Mouse (Mus musculus) neutrophil, adult 83 days (primary cell): ENCODE data around the gene Cdk9. TPM values are rescaled to one million over a fixed set of nuclear protein-coding genes. Genes with fewer than 3 reads are reported as not detected.

Experiments
- total RNA-seq, 2 experiments: library from RNA; stranded (reverse); gene quantifications; one replicate each; pipeline ENCODE4 v1.2.4; 2023

Gene Cdk9
- total RNA-seq: 100 to 1,000 TPM; 122 to 147 TPM

GRCm38 (mm10) chr2:32712934-32713817, at the start of gene Cdk9:
Gene Cdk9, minus strand, starts transcription at chr2:32713076.

DNA sequence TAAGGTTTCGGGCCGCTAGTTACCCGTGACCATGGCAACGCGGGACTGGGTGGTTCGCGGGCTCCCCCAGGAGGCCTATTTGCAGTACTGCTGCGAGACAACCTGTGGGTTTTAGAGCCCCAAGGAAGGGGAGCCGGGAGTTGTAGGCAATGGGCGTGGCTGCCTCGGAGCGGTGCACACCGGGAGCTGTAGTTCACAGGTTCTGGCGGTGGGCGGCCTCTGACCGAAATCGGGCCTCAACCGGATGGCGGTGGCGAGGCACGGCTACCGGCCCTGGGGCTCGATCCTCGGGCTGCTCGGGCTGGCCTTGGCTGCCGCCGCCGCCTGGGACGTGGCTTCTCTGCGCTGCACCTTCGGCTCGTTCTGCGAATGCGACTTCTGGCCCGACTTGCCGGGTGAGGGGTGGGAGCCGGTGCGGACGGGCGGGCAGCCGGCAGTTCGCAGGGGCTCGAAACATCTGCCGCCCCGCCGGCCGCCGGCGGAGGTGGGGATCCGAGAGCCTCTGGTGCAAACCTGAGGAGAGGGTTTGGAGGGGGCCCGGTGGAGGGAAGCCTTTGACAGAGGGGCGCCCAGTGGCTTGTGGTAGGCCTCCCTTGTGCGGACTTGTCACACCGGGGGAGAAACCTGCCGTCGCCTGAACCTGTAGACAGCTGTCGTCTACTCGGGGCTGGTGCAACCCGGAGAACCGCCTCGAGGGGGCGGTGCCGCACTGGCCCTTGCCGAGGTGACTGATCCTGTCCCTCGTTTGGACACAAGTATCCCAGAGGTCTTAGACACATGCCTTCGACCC, 44.4 kb upstream of the Cdk9 start, which contains the start of gene Tor2a:
Tor2a (plus strand) TSS at position 179 of the 790 bp plus-strand sequence.

GRCm38 (mm10) chr2:32740916-32741272, 28.0 kb upstream of the Cdk9 start, which contains the start of gene 6330409D20Rik:
Gene 6330409D20Rik, minus strand, starts transcription at chr2:32741016.

DNA sequence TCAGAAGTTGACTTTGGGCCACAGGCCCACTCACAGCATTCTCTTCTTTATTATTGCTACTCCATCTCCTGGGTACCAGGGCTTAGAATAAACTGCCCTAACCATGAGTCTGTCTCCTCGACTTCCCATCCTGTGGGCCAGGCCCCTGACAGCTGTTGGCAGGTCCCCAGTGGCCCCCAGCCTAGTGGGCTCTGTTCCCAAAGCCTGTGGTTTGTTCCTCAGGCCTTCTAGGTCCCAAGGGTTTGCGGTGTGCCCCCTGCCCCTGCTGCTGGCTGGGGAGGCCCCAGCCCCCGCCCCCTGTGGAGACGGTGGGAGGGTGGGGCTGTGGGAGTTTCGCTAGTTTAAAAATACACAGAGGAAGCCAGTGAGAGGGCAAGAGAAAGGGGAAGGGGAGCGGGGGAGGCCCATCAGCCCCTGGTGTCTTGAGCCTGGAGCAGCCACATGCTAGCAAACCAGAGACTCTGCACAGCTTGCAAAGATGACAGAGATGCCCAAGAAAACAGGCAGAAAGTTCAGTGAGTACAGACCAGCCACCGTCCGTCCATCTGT, 7.9 kb upstream of the Cdk9 start, which contains the start of gene Sh2d3c:
Sh2d3c (plus strand) TSS at position 375 of the 549 bp plus-strand sequence.

DNA sequence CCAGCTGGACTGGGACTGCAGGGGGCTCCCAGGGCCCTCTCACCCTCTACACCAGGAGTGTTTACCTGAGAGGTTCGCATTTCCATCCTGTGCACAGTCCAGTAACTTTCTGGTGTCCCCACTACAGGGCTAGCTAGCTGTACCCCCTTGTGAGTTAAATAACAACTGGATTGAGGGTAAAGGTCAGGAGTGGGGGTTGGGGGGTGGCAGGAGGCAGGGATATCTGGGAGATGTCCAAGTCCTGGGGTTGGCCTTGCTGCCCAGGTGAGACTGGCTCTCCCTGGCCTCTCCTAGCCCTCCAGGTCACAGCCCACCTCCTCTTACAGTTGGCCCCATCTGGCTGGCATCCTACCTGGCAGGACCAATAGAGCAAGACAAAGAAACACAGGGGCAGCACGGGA, 8.9 kb downstream of the Cdk9 start, which contains the start of gene Fpgs:
Fpgs (minus strand) TSS at position 125 of the 401 bp plus-strand sequence.

Other genes with a start within 250 kb of the Cdk9 start
- 10 to 100 TPM; 13.9 to 14.1 TPM for gene Fam102a, start 177.7 kb downstream of the Cdk9 start, total RNA-seq
- gene Dpm2, start 142.2 kb downstream of the Cdk9 start, total RNA-seq: 10 to 100 TPM; 49.9 to 51.1 TPM
- gene Pip5kl1, start 138.3 kb downstream of the Cdk9 start, total RNA-seq: under 1 TPM; 0.77 to 0.96 TPM
- not detected for gene 9430097D07Rik, start 137.4 kb downstream of the Cdk9 start, total RNA-seq
- gene St6galnac4, start 126.0 kb downstream of the Cdk9 start, total RNA-seq: 10 to 100 TPM; 13.1 to 14.0 TPM
- 10 to 100 TPM; 14.3 to 19.2 TPM for gene St6galnac6, start 113.4 kb downstream of the Cdk9 start, total RNA-seq
- under 1 TPM; 0.59 to 0.71 TPM for gene Ak1, start 91.3 kb downstream of the Cdk9 start, total RNA-seq
- gene Eng, start 66.5 kb downstream of the Cdk9 start, total RNA-seq: 10 to 100 TPM; 11.2 to 14.1 TPM
- gene Fpgs, start 8.9 kb downstream of the Cdk9 start, total RNA-seq: 10 to 100 TPM in 1 of 2 experiments, 1 to 10 TPM in 1; 8.6 to 14.7 TPM
- 100 to 1,000 TPM; 210 to 224 TPM for gene Sh2d3c, start 8.0 kb upstream of the Cdk9 start, total RNA-seq
- not detected for gene 6330409D20Rik, start 27.9 kb upstream of the Cdk9 start, total RNA-seq
- 10 to 100 TPM; 17.1 to 21.4 TPM for gene Tor2a, start 44.2 kb upstream of the Cdk9 start, total RNA-seq
- not detected for gene Ttc16, start 62.6 kb upstream of the Cdk9 start, total RNA-seq
- 1 to 10 TPM; 1.7 TPM for gene Ptrh1, start 62.7 kb upstream of the Cdk9 start, total RNA-seq
- not detected for gene Cfap157, start 71.4 kb upstream of the Cdk9 start, total RNA-seq
- gene Stxbp1, start 134.2 kb upstream of the Cdk9 start, total RNA-seq: 1 to 10 TPM in 1 of 2 experiments, under 1 TPM in 1; 0.86 to 1.3 TPM
- gene Fam129b, start 163.0 kb upstream of the Cdk9 start, total RNA-seq: 10 to 100 TPM; 20.2 to 26.0 TPM
- 100 to 1,000 TPM; 152 to 181 TPM for gene Rpl12, start 248.5 kb upstream of the Cdk9 start, total RNA-seq
- gene Lrsam1, start 248.5 kb upstream of the Cdk9 start, total RNA-seq: 10 to 100 TPM; 25.7 to 38.1 TPM